Mouse (Mus musculus) ES-E14 (cell line): Measurements from ENCODE around the gene Ube2j1.

ENCODE experiments used
- HCFC1 ChIP-seq: IDR thresholded peaks from 2 replicates; pipeline ENCODE4 v1.6.1; 2012; ENCODE audit warnings: low read length, inconsistent platforms, borderline replicate concordance; ENCODE audit not compliant: insufficient read depth
- MAFK ChIP-seq: IDR thresholded peaks from 2 replicates; pipeline ENCODE4 v1.6.1; 2014; ENCODE audit warnings: mild to moderate bottlenecking, low read depth, low read length, inconsistent platforms; ENCODE audit not compliant: insufficient read depth
- ZC3H11A ChIP-seq: IDR thresholded peaks from 2 replicates; pipeline ENCODE4 v1.6.1; 2012; ENCODE audit warnings: low read depth, mild to moderate bottlenecking, inconsistent platforms, low read length, borderline replicate concordance
- ZNF384 ChIP-seq: IDR thresholded peaks from 2 replicates; pipeline ENCODE4 v1.6.1; 2012; ENCODE audit warnings: low read depth, low read length, inconsistent platforms

DNA sequence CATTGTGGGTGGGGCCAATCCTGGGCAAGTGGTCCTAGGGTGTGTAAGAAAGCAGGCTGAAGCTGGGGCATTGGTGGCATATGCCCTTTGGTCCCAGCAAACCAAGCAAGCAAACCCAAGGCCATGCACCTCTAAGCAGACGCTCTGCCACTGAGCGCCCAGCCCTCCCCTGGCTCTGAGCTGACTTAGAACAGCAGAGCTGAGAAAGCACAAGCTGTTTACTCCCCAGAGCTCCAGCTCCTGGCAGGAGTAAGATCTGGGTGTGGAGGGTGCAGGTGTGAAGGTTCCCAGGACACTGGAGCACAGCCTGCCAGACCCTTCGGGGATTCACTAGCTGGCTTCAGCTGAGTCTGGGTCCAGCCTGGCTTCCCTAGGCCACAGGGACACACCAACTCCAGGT, 47.3 kb downstream of the Ube2j1 start:
- TF ChIP-seq HCFC1 = no peak
- no peak for TF ChIP-seq ZNF384
- TF ChIP-seq ZC3H11A = no peak
- no peak for TF ChIP-seq MAFK
